Mouse (Mus musculus) cerebellum, adult 9-10 months (tissue): ENCODE data around the gene Cmc1.
"Not testable (repeated sequence)": the region's sequence is repeated elsewhere in the genome, so short reads cannot be mapped to it uniquely, and the experiment has no call there.

Source experiments
- DNase-seq: peaks from one replicate; pipeline ENCODE4 v3.0.0; 2022

The Cmc1 gene

GRCm38 (mm10) chr9:118149407-118150402 is at the start of gene Cmc1:
Gene Cmc1 (minus strand): TSS chr9:118150177.
- peak; percentile 96 for DNase-seq

GRCm38 (mm10) chr9:118198557-118198956 is 48.6 kb upstream of the Cmc1 start:
- no peak for DNase-seq

GRCm38 (mm10) chr9:118196661-118197390 is 46.8 kb upstream of the Cmc1 start:
- no peak for DNase-seq

GRCm38 (mm10) chr9:118193263-118193662 is 43.3 kb upstream of the Cmc1 start:
- no peak for DNase-seq

- no peak for DNase-seq
These were observed 41.3 kb upstream of the Cmc1 start for GRCm38 (mm10) chr9:118191276-118191675.

- DNase-seq = no peak
These were observed 38.4 kb upstream of the Cmc1 start for GRCm38 (mm10) chr9:118188374-118188773.

GRCm38 (mm10) chr9:118187420-118187819 is 37.4 kb upstream of the Cmc1 start:
- no peak for DNase-seq

- no peak for DNase-seq
These were observed 36.8 kb upstream of the Cmc1 start for GRCm38 (mm10) chr9:118186776-118187175.

- DNase-seq = peak; percentile 81
These were observed 29.4 kb upstream of the Cmc1 start for GRCm38 (mm10) chr9:118179136-118180025.

GRCm38 (mm10) chr9:118176687-118177086 is 26.7 kb upstream of the Cmc1 start:
- DNase-seq = no peak

GRCm38 (mm10) chr9:118175411-118175810 is 25.4 kb upstream of the Cmc1 start:
- no peak for DNase-seq

- DNase-seq = no peak
These were observed 23.1 kb upstream of the Cmc1 start for GRCm38 (mm10) chr9:118173086-118173485.

GRCm38 (mm10) chr9:118168544-118168943 is 18.6 kb upstream of the Cmc1 start:
- DNase-seq = no peak

GRCm38 (mm10) chr9:118167606-118168005 is 17.6 kb upstream of the Cmc1 start:
- no peak for DNase-seq

GRCm38 (mm10) chr9:118161536-118161935 is 11.6 kb upstream of the Cmc1 start:
- DNase-seq = no peak

GRCm38 (mm10) chr9:118159936-118160335 is 10.0 kb upstream of the Cmc1 start:
- DNase-seq = no peak

- no peak for DNase-seq
These were observed 8.2 kb upstream of the Cmc1 start for GRCm38 (mm10) chr9:118158201-118158600.

- DNase-seq = no peak
These were observed 7.3 kb upstream of the Cmc1 start for GRCm38 (mm10) chr9:118157234-118157633.

- no peak for DNase-seq
These were observed 4.7 kb upstream of the Cmc1 start for GRCm38 (mm10) chr9:118154666-118155065.

GRCm38 (mm10) chr9:118151221-118151507 is 1.2 kb upstream of the Cmc1 start:
- DNase-seq = no peak

- no peak for DNase-seq
These were observed 648 bp upstream of the Cmc1 start for GRCm38 (mm10) chr9:118150429-118151220.

- DNase-seq = not testable (repeated sequence)
These were observed 9.6 kb downstream of the Cmc1 start for GRCm38 (mm10) chr9:118140356-118140755.
